ENCODE assay signal across 8 mouse cellular contexts in genomic region chr11:103009208-103009607, GRCm38 (mm10). TPM values are rescaled to one million over a fixed set of nuclear protein-coding genes. Genes with fewer than 3 reads are reported as not detected.
A peak's percentile ranks its signal among the peaks of the same experiment; 100 is the strongest.
DNase-seq lines count a peak whose midpoint lies in the region; TF ChIP-seq lines count a peak whose summit lies in the region.
"Had no signal": no experiment of that assay in that cellular context is flagged by ENCODE, and none has a peak within 500 bp of the region (broad histone marks: within the 10 kb centered on the region; RNA-seq: fewer than 3 reads in every experiment).

No protein-coding gene starts in this region.

- peak in 1 of 2 experiments; percentile 44 for DNase-seq in layer of hippocampus, adult 2 months (ENCODE audit: low spot score in 2 of 2)
- no peak for DNase-seq in layer of hippocampus, adult 18-20 months (ENCODE audit: low spot score in 2 of 2)
- peak; percentile 56 for DNase-seq in limb, embryonic 10.5 days (ENCODE audit: low spot score)
- DNase-seq in ovary, postnatal 36 days (ENCODE audit: low spot score), result no peak
- no peak for DNase-seq in ovary, postnatal 10 days (ENCODE audit: low spot score)
- DNase-seq: cerebellum, adult 9-10 months had no signal

- WGBS in limb, embryonic 10.5 days, result 91% methylated on average over 8 of the region's 8 CpGs

- H3K4me3 ChIP-seq in layer of hippocampus, adult 2 months, result no peak overlapping the region
- H3K4me3 ChIP-seq in C2C12 (ENCODE audit: insufficient read depth, poor library complexity, severe bottlenecking) (no peak overlapping the region), ES-Bruce4 (ENCODE audit: low read depth, low read length) (no peak overlapping the region)
- H3K4me3 ChIP-seq in limb, embryonic 10.5 days, result no peak overlapping the region

- no peak overlapping the region for H3K9ac ChIP-seq in ES-Bruce4 (ENCODE audit: low read depth, poor library complexity, severe bottlenecking)

- no peak overlapping the region for H3ac ChIP-seq in C2C12 (ENCODE audit: control insufficient read depth, insufficient read length, low read depth)

- 0 out of 2 replicates have a peak, but pooled peaks have one; percentile 16 for TF ChIP-seq EP300 in ES-Bruce4 (IDR thresholded peaks at IDR 0.05; ENCODE audit: insufficient read depth, low read depth, low read length)

- no peak for TF ChIP-seq POLR2A in ES-Bruce4 (IDR thresholded peaks at IDR 0.05; ENCODE audit: insufficient read depth, low read length)

- peak; percentile 72 for TF ChIP-seq CTCF in layer of hippocampus, adult 2 months (conservative IDR thresholded peaks at IDR 0.05)
- TF ChIP-seq CTCF in C2C12 (IDR thresholded peaks at IDR 0.05; ENCODE audit: control insufficient read depth, insufficient read depth, insufficient read length) (no peak), ES-Bruce4 (IDR thresholded peaks at IDR 0.05; ENCODE audit: low read depth, low read length) (peak; percentile 74)

- H3K79me2 ChIP-seq in C2C12 (ENCODE audit: control insufficient read depth, insufficient read depth), result peaks cover 98% of the 10 kb centered on the region

- H3K27me3 ChIP-seq in C2C12 (ENCODE audit: control insufficient read depth, insufficient read depth, insufficient read length) (no peaks in the 10 kb centered on the region), ES-Bruce4 (ENCODE audit: control insufficient read depth, insufficient read depth, low read length, poor library complexity, severe bottlenecking) (no peaks in the 10 kb centered on the region)
- no peaks in the 10 kb centered on the region for H3K27me3 ChIP-seq in limb, embryonic 10.5 days (ENCODE audit: low read depth, poor library complexity, severe bottlenecking)

- peaks cover 34% of the 10 kb centered on the region for H3K36me3 ChIP-seq in C2C12 (ENCODE audit: control insufficient read depth, insufficient read depth)
- H3K36me3 ChIP-seq in ES-Bruce4 (ENCODE audit: control insufficient read depth, insufficient read depth, low read length, poor library complexity, severe bottlenecking), result peaks cover 9% of the 10 kb centered on the region; the same call in 1 of the 2 replicates
- H3K36me3 ChIP-seq in limb, embryonic 10.5 days, result peaks cover 92% of the 10 kb centered on the region

- H3K4me1 ChIP-seq in ES-Bruce4 (ENCODE audit: control insufficient read depth, insufficient read depth, low read length), result no peaks in the 10 kb centered on the region
- H3K4me1 ChIP-seq in limb, embryonic 10.5 days, result peaks cover 14% of the 10 kb centered on the region; the same call in 1 of the 2 replicates

- H3K9me3 ChIP-seq in ES-Bruce4 (replicated peaks; ENCODE audit: control insufficient read depth, insufficient read depth, low read length, poor library complexity, severe bottlenecking), result no peaks in the 10 kb centered on the region
- H3K9me3 ChIP-seq in limb, embryonic 10.5 days (replicated peaks), result no peaks in the 10 kb centered on the region

- H3K27ac ChIP-seq in layer of hippocampus, adult 2 months, result peak overlapping the region; percentile 46; the same call in 1 of the 2 replicates
- H3K27ac ChIP-seq in ES-Bruce4 (ENCODE audit: insufficient read depth, low read length), result no peak overlapping the region
- no peak overlapping the region for H3K27ac ChIP-seq in limb, embryonic 10.5 days

- H3K79me3 ChIP-seq in C2C12 (ENCODE audit: low read depth), result peaks cover 66% of the 10 kb centered on the region

TF ChIP-seq in C2C12, 6 proteins besides CTCF, POLR2A, EP300 and RAD21:
- TF ChIP-seq FOSL1 (IDR thresholded peaks at IDR 0.05; ENCODE audit: insufficient read depth, low read length, poor library complexity, severe bottlenecking) (no peak), MYOD1 (IDR thresholded peaks at IDR 0.05; ENCODE audit: control insufficient read depth, insufficient read length, low read depth) (peak; percentile 29)

RNA-seq across cellular contexts. Expression of gene Nmt1, which starts 18.8 kb away (rescaled TPM):
- total RNA-seq in layer of hippocampus, adult 2 months (2021), result 100 to 1,000 TPM; 169 to 173 TPM
- 100 to 1,000 TPM; 166 to 172 TPM for total RNA-seq in layer of hippocampus, adult 18-20 months (2021)
- polyA plus RNA-seq in C2C12 (2012; fragmentation: generic; extraction: Trizol) (64.9 TPM), ES-Bruce4 (2011; ENCODE audit: insufficient read depth, insufficient read length, low read depth, missing spikeins) (101 TPM in 2 replicates)
- polyA plus RNA-seq in limb, embryonic 10.5 days (2016; fragmentation: Nextera tagmentation; extraction: Ambion mirVana), result 60.5 and 63.1 TPM in 2 replicates

RNA-seq across cellular contexts. Expression of gene Dcakd, which starts 18.9 kb away (rescaled TPM):
- total RNA-seq in layer of hippocampus, adult 2 months (2021), result 10 to 100 TPM; 77.1 to 80.3 TPM
- total RNA-seq in layer of hippocampus, adult 18-20 months (2021), result 10 to 100 TPM; 68.9 to 69.0 TPM
- polyA plus RNA-seq in C2C12 (2012; fragmentation: generic; extraction: Trizol) (185 TPM), ES-Bruce4 (2011; ENCODE audit: insufficient read depth, insufficient read length, low read depth, missing spikeins) (120 and 134 TPM in 2 replicates)
- polyA plus RNA-seq in limb, embryonic 10.5 days (2016; fragmentation: Nextera tagmentation; extraction: Ambion mirVana), result 260 and 269 TPM in 2 replicates
